Mouse (Mus musculus): ENCODE measurements around the gene Btnl10. TPM values are rescaled to one million over a fixed set of nuclear protein-coding genes. Genes with fewer than 3 reads are reported as not detected.

Btnl10 gene
- polyA plus RNA-seq, 1 experiment, result 0.11 TPM

DNA sequence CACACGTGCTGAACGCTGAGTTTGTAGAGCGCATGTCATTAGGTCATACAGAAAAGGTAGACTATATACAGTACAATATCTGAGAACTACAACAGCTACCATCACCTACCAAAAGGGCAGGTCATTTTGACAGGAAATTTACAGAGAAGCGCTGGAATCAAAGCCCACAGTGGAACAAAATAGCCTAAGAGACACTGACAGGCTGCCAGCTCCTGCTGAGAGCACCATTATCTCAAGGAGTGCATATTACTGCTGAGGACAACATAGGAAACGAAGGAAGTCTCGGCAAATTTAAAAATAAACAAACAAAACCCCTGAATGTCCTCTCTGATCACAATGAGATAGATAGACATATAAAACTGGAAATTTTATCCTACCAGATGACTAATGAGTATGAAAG, 20.2 kb upstream of the Btnl10 start:
- TF ChIP-seq POLR2A (IDR thresholded peaks at IDR 0.05; ENCODE audit: control insufficient read depth, extremely low read depth, insufficient read depth, low read length, poor library complexity) (no peak), CTCF (IDR thresholded peaks at IDR 0.05; ENCODE audit: borderline replicate concordance, control insufficient read depth, extremely low read depth, insufficient read depth, low read length, poor library complexity) (no peak)
- 99% methylated on average over 6 of the region's 6 CpGs for WGBS
- Histone ChIP-seq H3K4me3 (ENCODE audit: control insufficient read depth, insufficient read depth, low read length) (no peak overlapping the region), H3K36me3 (ENCODE audit: control insufficient read depth, insufficient read depth, low read length) (peaks cover 51% of the 10 kb centered on the region), H3K27ac (ENCODE audit: control insufficient read depth, insufficient read depth, low read length) (no peak overlapping the region), H3K4me1 (replicated peaks; ENCODE audit: control insufficient read depth, insufficient read depth, low read length) (peaks cover 5% of the 10 kb centered on the region), H3K27me3 (ENCODE audit: control insufficient read depth, insufficient read depth, low read length) (no peaks in the 10 kb centered on the region)
- no peak for DNase-seq

DNA sequence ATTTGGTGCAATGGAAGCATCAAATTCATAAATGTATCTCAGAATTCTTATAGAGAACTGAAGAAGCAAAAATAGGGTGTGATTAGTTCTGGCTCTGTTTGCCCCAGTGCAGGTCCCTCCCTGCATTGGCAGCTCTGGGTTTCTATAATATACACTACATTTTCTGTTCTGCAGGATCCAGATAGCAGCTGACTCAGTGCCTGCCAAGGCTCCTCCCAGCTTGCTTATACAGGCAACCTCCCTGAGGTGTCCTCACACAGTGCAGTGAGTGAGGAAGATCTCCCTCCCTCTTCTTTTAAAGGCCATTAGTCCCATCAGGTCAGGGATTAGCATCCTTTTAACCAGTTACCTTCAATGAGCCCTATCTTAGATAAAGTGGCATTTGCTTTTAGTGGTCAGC, 16.6 kb upstream of the Btnl10 start:
- Histone ChIP-seq H3K27ac (ENCODE audit: control insufficient read depth, insufficient read depth, low read length) (no peak overlapping the region), H3K27me3 (ENCODE audit: control insufficient read depth, insufficient read depth, low read length) (no peaks in the 10 kb centered on the region), H3K4me1 (replicated peaks; ENCODE audit: control insufficient read depth, insufficient read depth, low read length) (peaks cover 5% of the 10 kb centered on the region), H3K36me3 (ENCODE audit: control insufficient read depth, insufficient read depth, low read length) (peaks cover 36% of the 10 kb centered on the region), H3K4me3 (ENCODE audit: control insufficient read depth, insufficient read depth, low read length) (no peak overlapping the region)
- no peak for DNase-seq
- TF ChIP-seq POLR2A (IDR thresholded peaks at IDR 0.05; ENCODE audit: control insufficient read depth, extremely low read depth, insufficient read depth, low read length, poor library complexity) (no peak), CTCF (IDR thresholded peaks at IDR 0.05; ENCODE audit: borderline replicate concordance, control insufficient read depth, extremely low read depth, insufficient read depth, low read length, poor library complexity) (no peak)

DNA sequence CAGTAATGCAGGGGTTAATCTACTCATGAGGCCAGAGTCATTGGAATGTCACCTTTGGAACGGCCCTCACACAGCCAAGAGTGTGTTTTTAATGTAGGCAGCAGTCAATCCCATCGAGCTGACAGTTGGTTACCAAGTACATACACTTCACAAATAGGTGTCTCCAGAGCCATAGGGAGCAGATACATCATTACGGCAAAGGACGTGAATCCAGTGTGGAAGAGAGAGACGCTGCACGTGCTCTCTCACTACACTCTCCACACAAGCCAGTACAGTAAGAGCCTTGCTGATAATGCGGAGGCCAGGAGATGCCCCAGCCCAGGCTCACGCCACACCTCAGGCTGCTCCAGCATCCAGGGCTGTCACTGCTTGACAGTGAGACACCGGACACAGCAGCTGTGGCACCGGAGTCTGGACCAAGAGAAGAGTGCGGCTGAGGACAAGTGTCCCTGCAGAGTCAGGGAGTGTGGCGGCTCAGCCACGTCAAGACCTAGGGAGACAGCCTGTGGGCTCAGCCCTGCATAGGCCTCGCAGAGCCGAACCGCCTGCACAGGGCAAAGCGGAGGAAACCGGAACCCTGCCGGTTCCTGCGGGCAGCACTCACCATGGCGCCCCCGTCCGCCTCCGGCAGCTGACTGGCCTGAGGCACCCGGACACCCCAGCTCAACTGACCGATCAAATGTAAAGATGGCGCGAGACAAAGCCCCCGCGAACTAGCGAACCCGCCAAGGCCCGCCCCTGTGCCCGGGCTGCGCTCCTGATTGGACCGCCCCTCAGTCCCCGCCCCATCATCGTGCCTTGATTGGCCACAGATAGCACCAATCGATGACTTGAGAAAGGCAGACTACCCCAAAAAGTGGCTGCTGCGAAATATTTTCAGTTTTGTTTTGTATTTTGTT, 13.9 kb upstream of the Btnl10 start, which contains the start of gene Zfp39:
TSS of gene Zfp39 (minus strand) at position 715 of the 899 bp plus-strand sequence.
- peaks cover 21% of the 10 kb centered on the region for H3K36me3 ChIP-seq (ENCODE audit: control insufficient read depth, insufficient read depth, low read length)
- TF ChIP-seq CTCF (IDR thresholded peaks at IDR 0.05; ENCODE audit: borderline replicate concordance, control insufficient read depth, extremely low read depth, insufficient read depth, low read length, poor library complexity), result no peak
- TF ChIP-seq POLR2A (IDR thresholded peaks at IDR 0.05; ENCODE audit: control insufficient read depth, extremely low read depth, insufficient read depth, low read length, poor library complexity), result peak; percentile 80
- peak; percentile 98 for DNase-seq
- peak within 1 kb of the TSS; percentile 78 for H3K4me3 ChIP-seq (ENCODE audit: control insufficient read depth, insufficient read depth, low read length)
- no peaks in the 10 kb centered on the region for H3K27me3 ChIP-seq (ENCODE audit: control insufficient read depth, insufficient read depth, low read length)
- H3K27ac ChIP-seq (ENCODE audit: control insufficient read depth, insufficient read depth, low read length), result peak within 1 kb of the TSS; percentile 86
- peaks cover 5% of the 10 kb centered on the region for H3K4me1 ChIP-seq (replicated peaks; ENCODE audit: control insufficient read depth, insufficient read depth, low read length)
- WGBS, result under 1% methylated on average over 40 of the region's 40 CpGs

DNA sequence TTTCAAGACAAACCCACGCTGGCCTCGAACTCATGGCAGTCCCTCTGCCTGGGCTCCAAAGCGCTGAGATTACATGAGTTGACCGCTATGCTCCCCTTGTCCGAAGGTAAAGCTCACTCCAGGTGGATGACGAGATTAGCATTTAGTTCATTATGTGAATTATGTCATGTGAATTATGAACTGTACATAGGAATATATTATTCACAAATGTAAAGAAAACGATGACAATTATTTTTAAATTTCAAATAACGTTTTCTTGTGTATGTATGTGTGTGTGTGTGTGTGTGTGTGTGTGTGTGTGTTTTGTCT, 13.3 kb upstream of the Btnl10 start:
- WGBS, result 1% methylated on average over 8 of the region's 8 CpGs
- H3K4me1 ChIP-seq (replicated peaks; ENCODE audit: control insufficient read depth, insufficient read depth, low read length), result peaks cover 5% of the 10 kb centered on the region
- H3K27me3 ChIP-seq (ENCODE audit: control insufficient read depth, insufficient read depth, low read length), result no peaks in the 10 kb centered on the region
- TF ChIP-seq CTCF (IDR thresholded peaks at IDR 0.05; ENCODE audit: borderline replicate concordance, control insufficient read depth, extremely low read depth, insufficient read depth, low read length, poor library complexity) (no peak), POLR2A (IDR thresholded peaks at IDR 0.05; ENCODE audit: control insufficient read depth, extremely low read depth, insufficient read depth, low read length, poor library complexity) (no peak)
- DNase-seq, result no peak
- peak overlapping the region; percentile 78 for H3K4me3 ChIP-seq (ENCODE audit: control insufficient read depth, insufficient read depth, low read length)
- H3K36me3 ChIP-seq (ENCODE audit: control insufficient read depth, insufficient read depth, low read length), result peaks cover 15% of the 10 kb centered on the region
- peak overlapping the region; percentile 86 for H3K27ac ChIP-seq (ENCODE audit: control insufficient read depth, insufficient read depth, low read length)

DNA sequence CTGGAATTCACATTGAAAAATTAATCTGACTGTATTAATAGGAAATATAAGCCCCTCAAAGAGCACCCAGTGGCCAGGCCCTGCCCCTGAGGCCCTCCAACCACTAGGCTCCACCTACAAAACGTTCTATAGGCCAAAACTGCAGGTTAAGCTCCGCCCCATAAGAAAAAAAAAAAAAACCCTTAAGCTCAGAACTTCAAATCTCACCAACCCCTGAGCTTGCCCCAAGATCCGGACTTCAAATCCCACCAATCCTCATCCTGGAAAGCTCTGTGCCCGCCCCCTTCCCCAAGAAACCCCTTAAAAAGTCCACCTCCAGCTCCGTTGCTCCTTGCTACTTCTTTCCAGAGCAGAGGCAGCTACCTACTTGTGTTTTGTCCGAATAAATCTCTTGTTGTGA, 12.9 kb upstream of the Btnl10 start:
- TF ChIP-seq CTCF (IDR thresholded peaks at IDR 0.05; ENCODE audit: borderline replicate concordance, control insufficient read depth, extremely low read depth, insufficient read depth, low read length, poor library complexity), result no peak
- TF ChIP-seq POLR2A (IDR thresholded peaks at IDR 0.05; ENCODE audit: control insufficient read depth, extremely low read depth, insufficient read depth, low read length, poor library complexity), result no peak
- 79% methylated on average over 6 of the region's 6 CpGs for WGBS
- peaks cover 14% of the 10 kb centered on the region for H3K36me3 ChIP-seq (ENCODE audit: control insufficient read depth, insufficient read depth, low read length)
- no peak for DNase-seq
- no peaks in the 10 kb centered on the region for H3K27me3 ChIP-seq (ENCODE audit: control insufficient read depth, insufficient read depth, low read length)
- H3K4me1 ChIP-seq (replicated peaks; ENCODE audit: control insufficient read depth, insufficient read depth, low read length), result peaks cover 5% of the 10 kb centered on the region
- no peak overlapping the region for H3K4me3 ChIP-seq (ENCODE audit: control insufficient read depth, insufficient read depth, low read length)
- H3K27ac ChIP-seq (ENCODE audit: control insufficient read depth, insufficient read depth, low read length), result no peak overlapping the region

DNA sequence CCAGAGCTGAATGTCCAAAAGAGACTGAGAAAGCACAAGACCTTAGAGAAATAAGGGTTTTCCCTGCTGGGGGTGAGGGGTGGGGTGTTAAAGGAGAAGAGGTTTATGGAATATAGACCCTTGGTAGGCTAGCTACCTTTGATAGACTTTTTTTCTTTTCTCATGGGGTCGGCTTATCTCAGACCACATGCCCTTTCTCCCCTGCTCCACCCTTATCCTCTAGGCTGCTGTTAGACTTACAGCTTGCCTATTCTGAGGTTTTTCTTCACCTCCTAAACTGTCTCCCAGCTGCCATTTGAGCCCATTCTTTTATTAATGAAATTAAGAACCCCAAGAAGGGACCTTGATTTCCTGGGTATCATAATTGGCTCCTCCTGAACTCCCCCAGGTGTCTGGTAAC, 3.9 kb upstream of the Btnl10 start:
- Histone ChIP-seq H3K27me3 (ENCODE audit: control insufficient read depth, insufficient read depth, low read length) (no peaks in the 10 kb centered on the region), H3K4me3 (ENCODE audit: control insufficient read depth, insufficient read depth, low read length) (no peak overlapping the region), H3K36me3 (ENCODE audit: control insufficient read depth, insufficient read depth, low read length) (no peaks in the 10 kb centered on the region), H3K27ac (ENCODE audit: control insufficient read depth, insufficient read depth, low read length) (no peak overlapping the region), H3K4me1 (replicated peaks; ENCODE audit: control insufficient read depth, insufficient read depth, low read length) (peaks cover 14% of the 10 kb centered on the region)
- no peak for DNase-seq
- 92% methylated on average over 1 of the region's 1 CpGs for WGBS
- TF ChIP-seq POLR2A (IDR thresholded peaks at IDR 0.05; ENCODE audit: control insufficient read depth, extremely low read depth, insufficient read depth, low read length, poor library complexity) (no peak), CTCF (IDR thresholded peaks at IDR 0.05; ENCODE audit: borderline replicate concordance, control insufficient read depth, extremely low read depth, insufficient read depth, low read length, poor library complexity) (no peak)
